Mouse (Mus musculus): ENCODE data around the gene Fam19a5. TPM values are rescaled to one million over a fixed set of nuclear protein-coding genes. Genes with fewer than 3 reads are reported as not detected.

Fam19a5 gene
- polyA plus RNA-seq, 1 experiment from 2014 or later: 33.3 TPM

GRCm38 (mm10) chr15:87697433-87697996 lies 153.4 kb downstream of the Fam19a5 start:
- H3K4me3 ChIP-seq (ENCODE audit: low read depth, low read length): no peak overlapping the region
- H3K27me3 ChIP-seq (ENCODE audit: control insufficient read depth, insufficient read depth, low read length): no peaks in the 10 kb centered on the region
- H3K36me3 ChIP-seq (ENCODE audit: control insufficient read depth, insufficient read depth, low read length): no peaks in the 10 kb centered on the region
- peaks cover 16% of the 10 kb centered on the region; the same call in 1 of the 2 replicates for H3K4me1 ChIP-seq (ENCODE audit: control insufficient read depth, insufficient read depth, low read length)
- H3K4me2 ChIP-seq (ENCODE audit: low read depth, low read length): no peak overlapping the region
- no peak overlapping the region for H3K9ac ChIP-seq (replicated peaks; ENCODE audit: low read depth, low read length)
- WGBS: 51% methylated on average over 13 of the region's 13 CpGs
- peaks cover 2% of the 10 kb centered on the region; the same call in 1 of the 2 replicates for H3K9me3 ChIP-seq (ENCODE audit: control insufficient read depth, low read length)
- H3K27ac ChIP-seq (ENCODE audit: low read depth, low read length): no peak overlapping the region
- no peak for ATAC-seq (ENCODE audit: low read depth)

- peak; percentile 47; the same call in 1 of the 2 replicates for ATAC-seq (ENCODE audit: low read depth)
- no peak overlapping the region for H3K4me2 ChIP-seq (ENCODE audit: low read depth, low read length)
Observed at GRCm38 (mm10) chr15:87698562-87699320, 154.6 kb downstream of the Fam19a5 start.

GRCm38 (mm10) chr15:87702821-87703220 lies 158.7 kb downstream of the Fam19a5 start:
- H3K4me3 ChIP-seq (ENCODE audit: low read depth, low read length): no peak overlapping the region
- 96% methylated on average over 1 of the region's 1 CpGs for WGBS
- no peaks in the 10 kb centered on the region for H3K36me3 ChIP-seq (ENCODE audit: control insufficient read depth, insufficient read depth, low read length)
- H3K4me1 ChIP-seq (ENCODE audit: control insufficient read depth, insufficient read depth, low read length): peaks cover 11% of the 10 kb centered on the region; the same call in 1 of the 2 replicates
- H3K4me2 ChIP-seq (ENCODE audit: low read depth, low read length): no peak overlapping the region
- H3K9me3 ChIP-seq (ENCODE audit: control insufficient read depth, low read length): peaks cover 2% of the 10 kb centered on the region; the same call in 1 of the 2 replicates
- no peak overlapping the region for H3K9ac ChIP-seq (replicated peaks; ENCODE audit: low read depth, low read length)
- no peak overlapping the region for H3K27ac ChIP-seq (ENCODE audit: low read depth, low read length)
- H3K27me3 ChIP-seq (ENCODE audit: control insufficient read depth, insufficient read depth, low read length): no peaks in the 10 kb centered on the region
- ATAC-seq (ENCODE audit: low read depth): no peak

More at GRCm38 (mm10) chr15:87698562-87699320, 154.6 kb downstream of the Fam19a5 start:
- Histone ChIP-seq H3K4me1 (ENCODE audit: control insufficient read depth, insufficient read depth, low read length) (peaks cover 16% of the 10 kb centered on the region; the same call in 1 of the 2 replicates), H3K27ac (ENCODE audit: low read depth, low read length) (no peak overlapping the region), H3K27me3 (ENCODE audit: control insufficient read depth, insufficient read depth, low read length) (no peaks in the 10 kb centered on the region), H3K36me3 (ENCODE audit: control insufficient read depth, insufficient read depth, low read length) (no peaks in the 10 kb centered on the region), H3K4me3 (ENCODE audit: low read depth, low read length) (no peak overlapping the region), H3K9ac (replicated peaks; ENCODE audit: low read depth, low read length) (no peak overlapping the region), H3K9me3 (ENCODE audit: control insufficient read depth, low read length) (peaks cover 2% of the 10 kb centered on the region; the same call in 1 of the 2 replicates)
- 44% methylated on average over 14 of the region's 14 CpGs for WGBS

GRCm38 (mm10) chr15:87703334-87703733 lies 159.2 kb downstream of the Fam19a5 start:
- peaks cover 2% of the 10 kb centered on the region; the same call in 1 of the 2 replicates for H3K9me3 ChIP-seq (ENCODE audit: control insufficient read depth, low read length)

GRCm38 (mm10) chr15:87711790-87712189 lies 167.7 kb downstream of the Fam19a5 start:
- H3K27me3 ChIP-seq (ENCODE audit: control insufficient read depth, insufficient read depth, low read length): no peaks in the 10 kb centered on the region
- H3K36me3 ChIP-seq (ENCODE audit: control insufficient read depth, insufficient read depth, low read length): no peaks in the 10 kb centered on the region
- H3K9ac ChIP-seq (replicated peaks; ENCODE audit: low read depth, low read length): no peak overlapping the region
- no peak overlapping the region for H3K4me3 ChIP-seq (ENCODE audit: low read depth, low read length)
- H3K4me1 ChIP-seq (ENCODE audit: control insufficient read depth, insufficient read depth, low read length): peaks cover 18% of the 10 kb centered on the region
- ATAC-seq (ENCODE audit: low read depth): no peak
- 33% methylated on average over 4 of the region's 4 CpGs for WGBS
- H3K4me2 ChIP-seq (ENCODE audit: low read depth, low read length): no peak overlapping the region; the same call in 1 of the 2 replicates
- no peaks in the 10 kb centered on the region for H3K9me3 ChIP-seq (ENCODE audit: control insufficient read depth, low read length)
- H3K27ac ChIP-seq (ENCODE audit: low read depth, low read length): peak overlapping the region; percentile 71

More at GRCm38 (mm10) chr15:87703334-87703733, 159.2 kb downstream of the Fam19a5 start:
- WGBS: 91% methylated on average over 3 of the region's 3 CpGs
- Histone ChIP-seq H3K36me3 (ENCODE audit: control insufficient read depth, insufficient read depth, low read length) (no peaks in the 10 kb centered on the region), H3K4me2 (ENCODE audit: low read depth, low read length) (no peak overlapping the region), H3K9ac (replicated peaks; ENCODE audit: low read depth, low read length) (no peak overlapping the region), H3K4me1 (ENCODE audit: control insufficient read depth, insufficient read depth, low read length) (peaks cover 7% of the 10 kb centered on the region; the same call in 1 of the 2 replicates), H3K4me3 (ENCODE audit: low read depth, low read length) (no peak overlapping the region), H3K27me3 (ENCODE audit: control insufficient read depth, insufficient read depth, low read length) (no peaks in the 10 kb centered on the region), H3K27ac (ENCODE audit: low read depth, low read length) (no peak overlapping the region)
- ATAC-seq (ENCODE audit: low read depth): no peak

GRCm38 (mm10) chr15:87712221-87712620 lies 168.1 kb downstream of the Fam19a5 start:
- 52% methylated on average over 8 of the region's 8 CpGs for WGBS
- Histone ChIP-seq H3K27ac (ENCODE audit: low read depth, low read length) (peak overlapping the region; percentile 71), H3K9me3 (ENCODE audit: control insufficient read depth, low read length) (no peaks in the 10 kb centered on the region), H3K4me2 (ENCODE audit: low read depth, low read length) (no peak overlapping the region), H3K27me3 (ENCODE audit: control insufficient read depth, insufficient read depth, low read length) (no peaks in the 10 kb centered on the region), H3K36me3 (ENCODE audit: control insufficient read depth, insufficient read depth, low read length) (no peaks in the 10 kb centered on the region), H3K9ac (replicated peaks; ENCODE audit: low read depth, low read length) (no peak overlapping the region), H3K4me3 (ENCODE audit: low read depth, low read length) (no peak overlapping the region), H3K4me1 (ENCODE audit: control insufficient read depth, insufficient read depth, low read length) (peaks cover 18% of the 10 kb centered on the region)
- 0 out of 2 replicates have a peak, but pooled peaks have one; percentile 28 for ATAC-seq (ENCODE audit: low read depth)

GRCm38 (mm10) chr15:87715037-87715676 lies 171.1 kb downstream of the Fam19a5 start:
- 45% methylated on average over 9 of the region's 9 CpGs for WGBS
- no peaks in the 10 kb centered on the region for H3K36me3 ChIP-seq (ENCODE audit: control insufficient read depth, insufficient read depth, low read length)
- ATAC-seq (ENCODE audit: low read depth): peak; percentile 70; the same call in 1 of the 2 replicates
- H3K4me3 ChIP-seq (ENCODE audit: low read depth, low read length): no peak overlapping the region
- H3K9ac ChIP-seq (replicated peaks; ENCODE audit: low read depth, low read length): no peak overlapping the region
- H3K9me3 ChIP-seq (ENCODE audit: control insufficient read depth, low read length): no peaks in the 10 kb centered on the region
- no peaks in the 10 kb centered on the region for H3K27me3 ChIP-seq (ENCODE audit: control insufficient read depth, insufficient read depth, low read length)
- H3K4me2 ChIP-seq (ENCODE audit: low read depth, low read length): no peak overlapping the region
- peaks cover 18% of the 10 kb centered on the region for H3K4me1 ChIP-seq (ENCODE audit: control insufficient read depth, insufficient read depth, low read length)
- no peak overlapping the region for H3K27ac ChIP-seq (ENCODE audit: low read depth, low read length)

GRCm38 (mm10) chr15:87717056-87717455 lies 173.0 kb downstream of the Fam19a5 start:
- no peak for ATAC-seq (ENCODE audit: low read depth)
- H3K4me2 ChIP-seq (ENCODE audit: low read depth, low read length): no peak overlapping the region
- H3K4me1 ChIP-seq (ENCODE audit: control insufficient read depth, insufficient read depth, low read length): peaks cover 9% of the 10 kb centered on the region
- WGBS: 40% methylated on average over 5 of the region's 5 CpGs
- H3K9ac ChIP-seq (replicated peaks; ENCODE audit: low read depth, low read length): no peak overlapping the region
- H3K36me3 ChIP-seq (ENCODE audit: control insufficient read depth, insufficient read depth, low read length): no peaks in the 10 kb centered on the region
- H3K27ac ChIP-seq (ENCODE audit: low read depth, low read length): no peak overlapping the region
- H3K27me3 ChIP-seq (ENCODE audit: control insufficient read depth, insufficient read depth, low read length): no peaks in the 10 kb centered on the region
- no peak overlapping the region for H3K4me3 ChIP-seq (ENCODE audit: low read depth, low read length)
- H3K9me3 ChIP-seq (ENCODE audit: control insufficient read depth, low read length): no peaks in the 10 kb centered on the region

Measured in neural tube, embryonic 14.5 days (tissue).